Mouse (Mus musculus) CD4-positive helper T cell, adult 2 months (primary cell): ENCODE data around the gene Tex50.
"Not testable (repeated sequence)": the region's sequence is repeated elsewhere in the genome, so short reads cannot be mapped to it uniquely, and the experiment has no call there.

Source experiments
- DNase-seq: peaks from one replicate; pipeline ENCODE4 v3.0.0-alpha.2; 2012; ENCODE audit warnings: low read depth, missing footprints, low spot score

Gene Tex50

GRCm38 (mm10) chr1:161159214-161159613, at the start of gene Tex50:
Tex50 (minus strand) TSS chr1:161159314.
- DNase-seq, result no peak

- no peak for DNase-seq
These were observed 40.7 kb upstream of the Tex50 start for GRCm38 (mm10) chr1:161199856-161200255.

- DNase-seq, result not testable (repeated sequence)
These were observed 37.2 kb upstream of the Tex50 start for GRCm38 (mm10) chr1:161196364-161196763.

- peak; percentile 67 for DNase-seq
These were observed 36.6 kb upstream of the Tex50 start for GRCm38 (mm10) chr1:161195541-161196351.

GRCm38 (mm10) chr1:161190253-161190910, 31.3 kb upstream of the Tex50 start:
- no peak for DNase-seq

GRCm38 (mm10) chr1:161185431-161185830, 26.3 kb upstream of the Tex50 start:
- DNase-seq, result no peak

- no peak for DNase-seq
These were observed 24.6 kb upstream of the Tex50 start for GRCm38 (mm10) chr1:161183677-161184076.

GRCm38 (mm10) chr1:161182386-161182785, 23.3 kb upstream of the Tex50 start:
- DNase-seq, result no peak

- DNase-seq, result peak; percentile 71
These were observed 21.6 kb upstream of the Tex50 start for GRCm38 (mm10) chr1:161180674-161181073.

GRCm38 (mm10) chr1:161170651-161171050, 11.5 kb upstream of the Tex50 start:
- peak; percentile 78 for DNase-seq

- no peak for DNase-seq
These were observed 1.2 kb upstream of the Tex50 start for GRCm38 (mm10) chr1:161160266-161160665.

- DNase-seq, result peak; percentile 57
These were observed 2.6 kb downstream of the Tex50 start for GRCm38 (mm10) chr1:161156546-161156945.

- DNase-seq, result no peak
These were observed 8.0 kb downstream of the Tex50 start for GRCm38 (mm10) chr1:161151098-161151497.

- no peak for DNase-seq
These were observed 11.2 kb downstream of the Tex50 start for GRCm38 (mm10) chr1:161147888-161148287.

GRCm38 (mm10) chr1:161145611-161146010, 13.5 kb downstream of the Tex50 start:
- not testable (repeated sequence) for DNase-seq

- no peak for DNase-seq
These were observed 15.9 kb downstream of the Tex50 start for GRCm38 (mm10) chr1:161143216-161143615.

- DNase-seq, result peak; percentile 32
These were observed 16.5 kb downstream of the Tex50 start, which contains the start of gene Ankrd45 for GRCm38 (mm10) chr1:161142531-161143159. Ankrd45 (plus strand) TSS chr1:161142691.

- DNase-seq, result no peak
These were observed 18.9 kb downstream of the Tex50 start for GRCm38 (mm10) chr1:161140026-161140762.

GRCm38 (mm10) chr1:161139496-161139895, 19.6 kb downstream of the Tex50 start:
- no peak for DNase-seq

GRCm38 (mm10) chr1:161130726-161131664, 28.1 kb downstream of the Tex50 start, which contains the start of gene Klhl20:
Klhl20 (minus strand) TSS chr1:161131511.
- DNase-seq, result peak; percentile 94
